Mouse (Mus musculus) hindbrain, embryonic 11.5 days (tissue): ENCODE results near the gene Ado. TPM values are rescaled to one million over a fixed set of nuclear protein-coding genes. Genes with fewer than 3 reads are reported as not detected.

ENCODE experiments used
- ATAC-seq: fragments of 200-750 bp; cut with Nextera tagmentation; 2 replicates; pipeline ENCODE4 v1.8.0; 2017; ENCODE audit warnings: mild to moderate bottlenecking, moderate TSS enrichment, moderate library complexity; ENCODE audit not compliant: low FRiP score
- DNase-seq: peaks from one replicate; pipeline ENCODE4 v3.0.0-alpha.2; 2015; ENCODE audit warnings: low spot score
- H3K27ac ChIP-seq: fragments of 300-500 bp; sonication (generic); 2 replicates; pipeline ENCODE4 v1.5.1; 2014; ENCODE audit warnings: mild to moderate bottlenecking, low read depth, low read length
- H3K27me3 ChIP-seq: fragments of 300-500 bp; sonication (generic); 2 replicates; pipeline ENCODE4 v1.6.1; 2014; ENCODE audit warnings: mild to moderate bottlenecking, low read length, moderate library complexity, mixed read lengths; ENCODE audit not compliant: control insufficient read depth, insufficient read depth
- H3K36me3 ChIP-seq: fragments of 300-500 bp; sonication (generic); 2 replicates; pipeline ENCODE4 v1.6.1; 2014; ENCODE audit warnings: mild to moderate bottlenecking, low read length, moderate library complexity, mixed read lengths; ENCODE audit not compliant: control insufficient read depth, insufficient read depth
- H3K4me1 ChIP-seq: fragments of 300-500 bp; sonication (generic); replicated peaks from 2 replicates; pipeline ENCODE4 v1.6.1; 2014; ENCODE audit warnings: low read length, mixed read lengths; ENCODE audit not compliant: control insufficient read depth, insufficient read depth
- H3K4me2 ChIP-seq: fragments of 300-500 bp; sonication (generic); replicated peaks from 2 replicates; pipeline ENCODE4 v1.6.1; 2014; ENCODE audit warnings: mild to moderate bottlenecking, low read depth, low read length
- H3K4me3 ChIP-seq: fragments of 300-500 bp; sonication (generic); 2 replicates; pipeline ENCODE4 v1.5.1; 2014; ENCODE audit warnings: low read depth, low read length
- H3K9ac ChIP-seq: fragments of 300-500 bp; sonication (generic); 2 replicates; pipeline ENCODE4 v1.6.1; 2014; ENCODE audit warnings: low read depth, low read length
- H3K9me3 ChIP-seq: fragments of 300-500 bp; sonication (generic); 2 replicates; pipeline ENCODE4 v1.6.1; 2016; ENCODE audit warnings: low read length; ENCODE audit not compliant: control insufficient read depth
- WGBS: fragments of 180-500 bp; shearing (Covaris S2); extraction: QIAGEN DNeasy Blood & Tissue Kit; methylation state at CpG from one replicate; pipeline ENCODE4 v1.1.7; 2014; 5-methylcytosine and 5-hydroxymethylcytosine counted together
- polyA plus RNA-seq: library from polyadenylated mRNA; unstranded; fragments of >200 nt; fragmentation: Nextera tagmentation; extraction: Ambion mirVana; gene quantifications from 2 replicates; pipeline ENCODE4 v1.2.1, GENCODE M21; 2014

The Ado gene
- polyA plus RNA-seq: 87.4 and 88.3 TPM in 2 replicates

GRCm38 (mm10) chr10:67548877-67549731 is at the start of gene Ado:
Gene Ado (minus strand): TSS chr10:67548955.
- Histone ChIP-seq H3K27me3 (no peaks in the 10 kb centered on the region), H3K27ac (peak within 1 kb of the TSS; percentile 95), H3K9me3 (no peaks in the 10 kb centered on the region), H3K36me3 (no peaks in the 10 kb centered on the region), H3K9ac (peak within 1 kb of the TSS; percentile 83), H3K4me2 (peak within 1 kb of the TSS; percentile 98), H3K4me1 (no peaks in the 10 kb centered on the region), H3K4me3 (peak within 1 kb of the TSS; percentile 89)
- WGBS: under 1% methylated on average over 79 of the region's 79 CpGs
- peak; percentile 89 for DNase-seq
- ATAC-seq: peak; percentile 97

GRCm38 (mm10) chr10:67595278-67595677 is 46.5 kb upstream of the Ado start:
- 87% methylated on average over 3 of the region's 3 CpGs for WGBS
- Histone ChIP-seq H3K9ac (no peak overlapping the region), H3K27ac (no peak overlapping the region), H3K27me3 (no peaks in the 10 kb centered on the region), H3K4me3 (no peak overlapping the region), H3K4me1 (no peaks in the 10 kb centered on the region), H3K36me3 (no peaks in the 10 kb centered on the region), H3K9me3 (no peaks in the 10 kb centered on the region), H3K4me2 (no peak overlapping the region)
- DNase-seq (no peak), ATAC-seq (no peak)

GRCm38 (mm10) chr10:67585873-67586610 is 37.3 kb upstream of the Ado start:
- DNase-seq (no peak), ATAC-seq (no peak)
- Histone ChIP-seq H3K9ac (no peak overlapping the region), H3K4me1 (no peaks in the 10 kb centered on the region), H3K4me2 (no peak overlapping the region), H3K36me3 (no peaks in the 10 kb centered on the region), H3K27me3 (no peaks in the 10 kb centered on the region), H3K4me3 (no peak overlapping the region), H3K9me3 (no peaks in the 10 kb centered on the region), H3K27ac (no peak overlapping the region)
- WGBS: 87% methylated on average over 18 of the region's 18 CpGs

GRCm38 (mm10) chr10:67581698-67582285 is 33.0 kb upstream of the Ado start:
- Histone ChIP-seq H3K36me3 (no peaks in the 10 kb centered on the region), H3K4me3 (no peak overlapping the region), H3K9me3 (no peaks in the 10 kb centered on the region), H3K4me1 (no peaks in the 10 kb centered on the region), H3K4me2 (no peak overlapping the region), H3K27me3 (no peaks in the 10 kb centered on the region), H3K27ac (no peak overlapping the region), H3K9ac (no peak overlapping the region)
- ATAC-seq (no peak), DNase-seq (no peak)
- WGBS: 83% methylated on average over 12 of the region's 12 CpGs

GRCm38 (mm10) chr10:67579830-67580229 is 31.1 kb upstream of the Ado start:
- H3K4me3 ChIP-seq: no peak overlapping the region
- no peak for ATAC-seq
- no peak overlapping the region for H3K27ac ChIP-seq
- no peak overlapping the region for H3K4me2 ChIP-seq
- no peaks in the 10 kb centered on the region for H3K9me3 ChIP-seq
- DNase-seq: no peak
- no peak overlapping the region for H3K9ac ChIP-seq
- no peaks in the 10 kb centered on the region for H3K27me3 ChIP-seq
- 87% methylated on average over 4 of the region's 4 CpGs for WGBS
- no peaks in the 10 kb centered on the region for H3K36me3 ChIP-seq
- no peaks in the 10 kb centered on the region for H3K4me1 ChIP-seq

- no peak overlapping the region for H3K27ac ChIP-seq
- no peaks in the 10 kb centered on the region for H3K27me3 ChIP-seq
- no peak for DNase-seq
- H3K4me1 ChIP-seq: no peaks in the 10 kb centered on the region
- no peaks in the 10 kb centered on the region for H3K36me3 ChIP-seq
- no peak overlapping the region for H3K4me2 ChIP-seq
- ATAC-seq: no peak
- no peak overlapping the region for H3K9ac ChIP-seq
- H3K4me3 ChIP-seq: no peak overlapping the region
- WGBS: 71% methylated on average over 8 of the region's 8 CpGs
- H3K9me3 ChIP-seq: no peaks in the 10 kb centered on the region
Observed at GRCm38 (mm10) chr10:67573310-67573709, 24.6 kb upstream of the Ado start.

- Histone ChIP-seq H3K4me1 (no peaks in the 10 kb centered on the region), H3K4me3 (no peak overlapping the region), H3K9ac (no peak overlapping the region), H3K4me2 (no peak overlapping the region), H3K27me3 (no peaks in the 10 kb centered on the region), H3K27ac (no peak overlapping the region), H3K9me3 (no peaks in the 10 kb centered on the region), H3K36me3 (no peaks in the 10 kb centered on the region)
- WGBS: 93% methylated on average over 14 of the region's 14 CpGs
- ATAC-seq (no peak), DNase-seq (no peak)
Observed at GRCm38 (mm10) chr10:67571443-67571842, 22.7 kb upstream of the Ado start.

- H3K9me3 ChIP-seq: no peaks in the 10 kb centered on the region
- H3K27ac ChIP-seq: no peak overlapping the region
- H3K4me2 ChIP-seq: no peak overlapping the region
- ATAC-seq (no peak), DNase-seq (no peak)
- 84% methylated on average over 7 of the region's 7 CpGs for WGBS
- H3K36me3 ChIP-seq: no peaks in the 10 kb centered on the region
- H3K4me3 ChIP-seq: no peak overlapping the region
- H3K27me3 ChIP-seq: no peaks in the 10 kb centered on the region
- no peak overlapping the region for H3K9ac ChIP-seq
- H3K4me1 ChIP-seq: no peaks in the 10 kb centered on the region
Observed at GRCm38 (mm10) chr10:67569539-67569938, 20.8 kb upstream of the Ado start.
